Mouse (Mus musculus) hematopoietic multipotent progenitor cell, adult 10-12 weeks (in vitro differentiated cells): ENCODE measurements around the gene Nptxr. TPM values are rescaled to one million over a fixed set of nuclear protein-coding genes. Genes with fewer than 3 reads are reported as not detected.

ENCODE experiments used
- polyA plus RNA-seq: library from polyadenylated mRNA; stranded (reverse); fragments of >175 nt; gene quantifications from 2 replicates; pipeline ENCODE4 v1.2.3, GENCODE M21; 2012; ENCODE audit warnings: low replicate concordance

The Nptxr gene
- 0.74 and 2.1 TPM in 2 replicates for polyA plus RNA-seq

GRCm38 (mm10) chr15:79804352-79805071 is at the start of gene Nptxr:
Gene Nptxr (minus strand): TSS chr15:79804766.

GRCm38 (mm10) chr15:79834130-79834880 is 29.7 kb upstream of the Nptxr start, which contains the start of the genes Npcd and Cbx6:
Gene Npcd (minus strand): TSS chr15:79834237.
Gene Cbx6 (minus strand): TSS chr15:79834688.

GRCm38 (mm10) chr15:79777749-79778148 is 26.8 kb downstream of the Nptxr start, which contains the start of gene Dnal4:
Gene Dnal4 (minus strand): TSS chr15:79777849.

GRCm38 (mm10) chr15:79741921-79742705 is 62.5 kb downstream of the Nptxr start, which contains the start of gene Sun2:
Gene Sun2 (minus strand): TSS chr15:79742536.

Other genes with a start within 250 kb of the Nptxr start
- gene Dmc1, start 199.7 kb downstream of the Nptxr start, polyA plus RNA-seq = not detected in 2 replicates
- 0.11 and 0.62 TPM in 2 replicates for gene Fam227a, start 145.8 kb downstream of the Nptxr start, polyA plus RNA-seq
- gene Cby1, start 145.6 kb downstream of the Nptxr start, polyA plus RNA-seq = 33.7 and 37.4 TPM in 2 replicates
- 59.5 and 61.4 TPM in 2 replicates for gene Tomm22, start 133.9 kb downstream of the Nptxr start, polyA plus RNA-seq
- gene Josd1, start 116.8 kb downstream of the Nptxr start, polyA plus RNA-seq = 11.0 and 24.6 TPM in 2 replicates
- 74.4 and 157 TPM in 2 replicates for gene Gtpbp1, start 113.9 kb downstream of the Nptxr start, polyA plus RNA-seq
- gene Sun2, start 62.2 kb downstream of the Nptxr start, polyA plus RNA-seq = 323 and 388 TPM in 2 replicates
- gene Dnal4, start 26.9 kb downstream of the Nptxr start, polyA plus RNA-seq = 23.9 and 28.1 TPM in 2 replicates
- gene Npcd, start 29.5 kb upstream of the Nptxr start, polyA plus RNA-seq = 0.33 and 3.0 TPM in 2 replicates
- gene Cbx6, start 29.9 kb upstream of the Nptxr start, polyA plus RNA-seq = 27.1 and 46.2 TPM in 2 replicates
- gene Apobec3, start 86.9 kb upstream of the Nptxr start, polyA plus RNA-seq = 3.6 and 7.4 TPM in 2 replicates
- gene Cbx7, start 166.4 kb upstream of the Nptxr start, polyA plus RNA-seq = 81.5 and 216 TPM in 2 replicates
- gene Pdgfb, start 210.2 kb upstream of the Nptxr start, polyA plus RNA-seq = 14.5 and 15.4 TPM in 2 replicates